Mouse (Mus musculus) intestine, postnatal 0 days (tissue): ENCODE results near the gene Catsperb. TPM values are rescaled to one million over a fixed set of nuclear protein-coding genes. Genes with fewer than 3 reads are reported as not detected.
"Not testable (repeated sequence)": the region's sequence is repeated elsewhere in the genome, so short reads cannot be mapped to it uniquely, and the experiment has no call there.

Source experiments
- ATAC-seq: fragments of 200-750 bp; cut with Nextera tagmentation; 2 replicates; pipeline ENCODE4 v1.8.0; 2017; ENCODE audit warnings: mild to moderate bottlenecking, moderate TSS enrichment, moderate library complexity
- H3K27ac ChIP-seq: fragments of 300-500 bp; sonication (generic); 2 replicates; pipeline ENCODE4 v1.5.1; 2014; ENCODE audit warnings: mild to moderate bottlenecking, low read depth, low read length, moderate library complexity
- H3K27me3 ChIP-seq: fragments of 300-500 bp; sonication (generic); replicated peaks from 2 replicates; pipeline ENCODE4 v1.6.1; 2014; ENCODE audit warnings: low read length, mixed read lengths; ENCODE audit not compliant: control insufficient read depth, insufficient read depth
- H3K36me3 ChIP-seq: fragments of 300-500 bp; sonication (generic); 2 replicates; pipeline ENCODE4 v1.6.1; 2014; ENCODE audit warnings: mild to moderate bottlenecking, moderate library complexity; ENCODE audit not compliant: control insufficient read depth, insufficient read depth
- H3K4me1 ChIP-seq: fragments of 300-500 bp; sonication (generic); replicated peaks from 2 replicates; pipeline ENCODE4 v1.6.1; 2014; ENCODE audit warnings: antibody characterized with exemption, low read length, mixed read lengths; ENCODE audit not compliant: control insufficient read depth, insufficient read depth
- H3K4me2 ChIP-seq: fragments of 300-500 bp; sonication (generic); replicated peaks from 2 replicates; pipeline ENCODE4 v1.6.1; 2014; ENCODE audit warnings: low read depth, mild to moderate bottlenecking, moderate library complexity
- H3K4me3 ChIP-seq: fragments of 300-500 bp; sonication (generic); 2 replicates; pipeline ENCODE4 v1.5.1; 2014; ENCODE audit warnings: low read depth, low read length
- H3K9ac ChIP-seq: fragments of 300-500 bp; sonication (generic); 2 replicates; pipeline ENCODE4 v1.6.1; 2014; ENCODE audit warnings: mild to moderate bottlenecking, low read depth, low read length
- H3K9me3 ChIP-seq: fragments of 300-500 bp; sonication (generic); 2 replicates; pipeline ENCODE4 v1.6.1; 2016; ENCODE audit warnings: mixed run types; ENCODE audit not compliant: control insufficient read depth
- CTCF ChIP-seq: sonication (generic); IDR thresholded peaks from 2 replicates; pipeline ENCODE4 v1.5.1; 2016; ENCODE audit warnings: low read depth, mild to moderate bottlenecking, control low read depth, antibody characterized with exemption, moderate library complexity
- WGBS: fragments of 180-500 bp; shearing (Covaris S2); extraction: QIAGEN DNeasy Blood & Tissue Kit; methylation state at CpG from one replicate; pipeline ENCODE4 v1.1.7; 2014; 5-methylcytosine and 5-hydroxymethylcytosine counted together
- microRNA-seq: library from miRNA; unstranded; fragments of <30 nt; microRNA quantifications from one replicate; pipeline ENCODE4, GENCODE M21; 2016
- polyA plus RNA-seq: library from polyadenylated mRNA; unstranded; fragments of >200 nt; fragmentation: Nextera tagmentation; extraction: Ambion mirVana; gene quantifications from 2 replicates; pipeline ENCODE4 v1.2.1, GENCODE M21; 2015

Gene Catsperb
- polyA plus RNA-seq, 1 experiment from 2014 or later, result not detected

- not testable (repeated sequence) for H3K4me3 ChIP-seq, H3K4me2 ChIP-seq, H3K27me3 ChIP-seq, H3K36me3 ChIP-seq, H3K27ac ChIP-seq, H3K9ac ChIP-seq, H3K4me1 ChIP-seq, ATAC-seq, H3K9me3 ChIP-seq
- TF ChIP-seq CTCF, result peak; percentile 38; the same call in 1 of the 2 replicates
Measured at GRCm38 (mm10) chr12:101606622-101607021, 202.2 kb downstream of the Catsperb start.

GRCm38 (mm10) chr12:101633137-101633536, 228.7 kb downstream of the Catsperb start:
- TF ChIP-seq CTCF, result no peak
- no peaks in the 10 kb centered on the region for H3K27me3 ChIP-seq
- no peak overlapping the region for H3K4me3 ChIP-seq
- no peaks in the 10 kb centered on the region for H3K9me3 ChIP-seq
- no peak overlapping the region for H3K9ac ChIP-seq
- no peak for ATAC-seq
- no peak overlapping the region for H3K4me2 ChIP-seq
- H3K4me1 ChIP-seq, result no peaks in the 10 kb centered on the region
- H3K36me3 ChIP-seq, result no peaks in the 10 kb centered on the region
- no peak overlapping the region for H3K27ac ChIP-seq
- 57% methylated on average over 1 of the region's 1 CpGs for WGBS

- Histone ChIP-seq H3K4me3 (no peak overlapping the region), H3K9ac (no peak overlapping the region), H3K4me1 (no peaks in the 10 kb centered on the region), H3K4me2 (no peak overlapping the region), H3K36me3 (no peaks in the 10 kb centered on the region), H3K27me3 (no peaks in the 10 kb centered on the region), H3K27ac (no peak overlapping the region), H3K9me3 (no peaks in the 10 kb centered on the region)
- ATAC-seq, result no peak
- no peak for TF ChIP-seq CTCF
- WGBS, result 84% methylated on average over 2 of the region's 2 CpGs
Measured at GRCm38 (mm10) chr12:101667502-101667901, 263.0 kb downstream of the Catsperb start.

Small RNA genes lying within 50 kb of the gene (microRNA-seq; reads per million reads assigned to microRNA genes)
- gene Gm24542, result not detected
